Mouse (Mus musculus): ENCODE measurements at regions not wholly inside any gene's neighbourhood (a gene's known extent, or its start where the extent isn't known, plus 50 kb on each side); places are given as distances from the start of the nearest gene placed in this dataset.

DNA sequence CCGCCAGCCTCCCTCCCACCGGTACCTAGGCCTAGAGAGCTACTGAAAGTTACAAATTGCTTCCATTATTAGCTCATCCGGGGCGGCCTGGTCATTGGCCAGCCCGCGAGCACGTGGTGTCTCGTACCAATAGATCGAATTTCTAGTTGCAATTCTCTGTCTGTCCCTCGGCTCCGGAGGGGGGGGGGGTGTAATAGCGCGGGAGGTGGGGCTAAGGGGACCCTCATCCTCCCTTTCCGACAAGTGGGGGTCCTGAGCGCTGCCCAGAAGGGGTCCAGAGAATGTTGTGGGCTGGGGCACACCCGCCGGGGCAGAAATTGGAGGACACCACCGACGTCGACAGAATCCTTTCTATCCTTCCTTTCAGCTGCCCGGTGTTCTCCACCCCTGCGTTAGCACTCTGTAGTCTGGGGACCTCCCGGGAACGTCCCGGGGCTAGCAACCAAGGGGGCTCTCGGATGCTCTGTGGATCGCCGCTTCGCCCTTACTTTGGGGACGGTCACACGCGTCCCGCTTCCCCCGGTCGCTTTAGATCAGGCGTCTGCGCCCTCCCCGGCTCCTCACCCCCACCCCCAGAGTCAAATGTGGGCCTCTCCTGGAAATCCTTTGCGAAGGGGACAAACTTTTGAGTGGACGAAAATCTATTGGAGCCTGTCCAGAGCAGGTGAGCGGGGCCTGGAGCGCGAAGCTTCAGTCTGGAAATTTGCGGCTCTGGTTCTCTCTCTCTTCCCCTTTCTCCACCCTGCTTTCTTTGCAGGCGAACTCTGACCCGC, 64.6 kb downstream of the Smug1 start:
- TF ChIP-seq CTCF (IDR thresholded peaks at IDR 0.05; ENCODE audit: low read depth) (no peak), EP300 (IDR thresholded peaks at IDR 0.05; ENCODE audit: low read depth) (no peak)
